Mouse (Mus musculus): ENCODE results near the gene Brd1.
"Not testable (repeated sequence)": the region's sequence is repeated elsewhere in the genome, so short reads cannot be mapped to it uniquely, and the experiment has no call there.

Gene Brd1

DNA sequence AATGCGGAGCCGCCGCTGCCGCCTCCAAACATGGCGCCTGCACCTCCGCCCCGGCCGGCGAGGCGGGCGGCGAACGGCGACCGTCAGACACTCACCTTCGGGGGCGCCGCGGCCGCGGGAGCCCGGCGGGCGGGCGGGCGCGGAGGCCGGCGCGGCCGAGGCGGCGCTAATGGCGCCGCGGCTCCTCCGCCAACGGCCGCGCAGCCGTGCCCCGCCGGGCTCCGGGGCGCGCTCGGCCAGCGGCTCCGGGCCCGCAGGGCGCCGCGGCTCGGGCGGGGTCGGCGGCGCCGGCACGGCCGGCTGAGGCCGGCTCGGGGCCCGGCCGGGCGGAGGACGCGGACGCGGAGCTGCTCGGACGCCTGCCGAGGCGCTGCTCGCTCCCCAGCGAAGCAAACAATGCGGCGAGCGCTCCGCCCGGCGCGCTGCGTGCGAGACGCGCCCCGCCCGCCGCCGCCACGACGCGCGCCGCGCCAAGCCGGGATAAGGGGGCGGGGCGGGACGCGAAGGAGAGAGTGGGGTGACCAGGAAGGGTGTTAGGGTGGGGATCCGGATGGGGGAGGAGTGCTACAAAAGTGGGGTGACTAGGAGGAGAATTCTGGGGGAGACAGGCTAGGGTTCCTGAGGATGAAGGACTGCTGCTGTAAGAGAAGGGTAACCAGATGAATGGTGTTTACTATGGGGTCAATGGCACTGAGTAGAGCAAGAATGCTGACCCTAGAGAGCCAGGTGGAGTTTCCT, at the start of gene Brd1:
Gene Brd1 (minus strand): TSS at position 400 of the 738 bp plus-strand sequence.
- peak; percentile 82 for DNase-seq (ENCODE audit: low read depth, low spot score)

DNA sequence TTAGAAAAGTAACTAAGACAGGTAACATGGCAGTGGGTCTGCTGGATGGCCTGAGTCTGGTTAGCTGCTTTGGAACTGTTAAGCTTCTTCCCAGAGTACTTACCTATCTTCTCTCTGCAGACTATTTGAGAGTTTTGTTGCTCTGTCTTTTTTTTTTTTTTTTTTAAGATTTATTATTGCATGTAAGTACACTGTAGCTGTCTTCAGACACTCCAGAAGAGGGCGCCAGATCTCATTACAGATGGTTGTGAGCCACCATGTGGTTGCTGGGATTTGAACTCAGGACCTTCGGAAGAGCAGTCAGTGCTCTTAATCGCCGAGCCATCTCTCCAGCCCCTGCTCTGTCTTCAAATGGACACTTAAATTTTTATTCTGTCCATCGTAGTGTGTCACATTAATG, 40.6 kb upstream of the Brd1 start:
- DNase-seq (ENCODE audit: low read depth, low spot score), result not testable (repeated sequence)

DNA sequence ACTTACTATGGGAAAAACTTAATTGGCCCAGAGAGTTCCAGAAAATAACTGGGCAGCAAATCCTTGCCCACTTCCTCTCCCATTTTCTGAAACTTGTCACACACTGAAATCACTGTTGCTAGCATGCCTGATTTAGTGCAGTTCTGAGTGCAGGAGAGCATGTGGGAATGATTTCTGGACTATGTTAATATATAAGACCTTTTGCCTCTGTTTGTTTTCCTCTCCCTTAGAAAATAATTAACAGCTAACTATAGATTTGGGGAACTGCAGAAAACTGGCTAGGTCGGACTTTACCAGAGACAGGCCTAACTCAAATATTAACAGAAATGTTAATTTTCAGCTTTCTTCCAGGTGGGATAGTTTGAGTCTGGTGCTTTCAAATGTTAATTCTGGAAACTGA, 34.5 kb upstream of the Brd1 start:
- no peak for DNase-seq (ENCODE audit: low read depth, low spot score)

DNA sequence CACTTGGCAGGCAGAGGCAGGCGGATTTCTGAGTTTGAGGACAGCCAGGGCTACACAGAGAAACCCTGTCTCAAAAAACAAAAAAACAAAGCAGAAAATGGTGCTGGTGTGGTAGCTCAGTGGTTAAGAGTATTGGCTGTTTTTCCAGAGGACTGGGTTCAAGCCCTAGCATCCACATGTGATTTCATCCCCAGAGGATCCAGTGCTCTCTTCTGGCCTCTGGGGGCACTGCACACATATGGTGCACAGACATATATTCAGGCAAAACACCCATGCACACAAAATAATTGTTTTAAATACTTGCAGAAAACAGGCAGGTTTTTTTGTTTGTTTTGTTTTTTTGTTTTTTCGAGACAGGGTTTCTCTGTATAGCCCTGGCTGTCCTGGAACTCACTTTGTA, 32.1 kb upstream of the Brd1 start:
- DNase-seq (ENCODE audit: low read depth, low spot score), result peak; percentile 73

DNA sequence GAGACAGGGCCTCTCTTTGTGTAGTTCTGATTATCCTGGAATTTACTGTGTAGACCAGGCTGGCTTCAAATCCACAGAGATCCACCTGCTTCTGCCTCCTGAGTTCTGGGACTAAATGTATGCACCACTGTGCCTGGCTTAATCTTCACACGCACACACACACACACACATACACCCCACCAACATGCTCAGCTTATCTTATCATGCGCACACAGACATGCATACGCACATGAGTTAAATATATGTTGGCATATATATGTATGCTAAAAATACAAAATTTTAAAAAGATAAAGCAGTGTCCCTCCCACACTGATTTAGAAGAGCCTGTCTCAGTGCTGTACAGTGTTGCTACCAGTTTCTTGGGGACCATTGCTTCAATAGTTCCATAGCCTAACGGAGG, 27.5 kb upstream of the Brd1 start:
- no peak for DNase-seq (ENCODE audit: low read depth, low spot score)

DNA sequence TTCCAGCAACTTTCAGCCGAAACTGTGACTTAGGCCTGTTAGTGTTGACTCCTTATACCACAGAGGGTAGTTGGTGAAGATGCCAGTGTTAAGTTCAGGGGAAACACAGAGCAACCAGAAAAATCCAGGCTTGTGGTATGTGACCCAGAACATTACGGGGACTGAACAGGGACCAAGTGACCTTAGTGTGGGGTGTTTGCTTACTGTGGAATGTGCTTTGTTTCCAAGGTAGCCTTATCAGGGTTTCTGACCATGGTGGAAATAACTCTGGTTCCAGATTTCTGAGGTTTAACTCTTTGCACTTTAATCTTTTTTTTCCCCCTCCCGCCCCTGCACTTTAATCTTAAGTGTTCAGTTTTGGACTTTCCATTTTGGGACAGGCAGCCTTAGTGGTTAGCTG, 24.0 kb upstream of the Brd1 start:
- DNase-seq (ENCODE audit: low read depth, low spot score), result no peak

DNA sequence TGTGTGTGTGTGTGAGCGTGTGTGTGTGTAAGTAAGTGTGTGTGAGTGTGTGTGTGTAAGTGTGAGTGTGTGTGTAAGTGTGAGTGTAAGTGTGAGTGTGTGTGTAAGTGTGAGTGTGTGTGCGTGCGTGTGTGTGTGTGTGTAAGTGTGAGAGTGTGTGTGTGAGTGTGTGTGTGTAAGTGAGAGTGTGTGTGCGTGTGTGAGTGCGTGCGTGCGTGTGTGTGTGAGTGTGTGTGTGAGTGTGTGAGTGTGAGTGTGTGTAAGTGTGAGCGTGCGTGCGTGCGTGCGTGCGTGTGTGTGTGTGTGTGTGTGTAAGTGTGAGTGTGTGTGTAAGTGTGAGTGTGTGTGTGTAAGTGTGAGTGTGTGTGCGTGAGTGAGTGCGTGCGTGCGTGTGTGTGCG, 21.7 kb upstream of the Brd1 start:
- DNase-seq (ENCODE audit: low read depth, low spot score), result no peak

DNA sequence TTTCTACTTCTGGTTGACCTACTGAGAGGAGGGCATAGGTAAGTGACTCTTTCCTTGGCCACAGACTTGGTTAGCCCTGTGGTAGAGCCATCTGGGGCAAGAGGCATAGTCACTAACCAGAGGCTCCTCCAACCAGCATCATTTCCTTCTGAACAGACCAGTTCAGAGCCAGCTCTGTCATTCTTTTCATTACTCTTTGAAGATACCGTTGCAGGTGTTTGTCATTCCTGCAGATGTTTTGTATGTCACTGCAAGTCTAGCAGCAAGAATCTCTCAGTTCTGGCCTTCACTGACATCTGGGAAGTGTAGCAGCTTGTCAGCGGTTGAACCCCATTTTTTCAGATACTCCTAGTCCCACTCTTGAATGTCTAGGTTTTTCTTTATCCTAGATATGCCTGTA, 20.9 kb upstream of the Brd1 start:
- no peak for DNase-seq (ENCODE audit: low read depth, low spot score)

DNA sequence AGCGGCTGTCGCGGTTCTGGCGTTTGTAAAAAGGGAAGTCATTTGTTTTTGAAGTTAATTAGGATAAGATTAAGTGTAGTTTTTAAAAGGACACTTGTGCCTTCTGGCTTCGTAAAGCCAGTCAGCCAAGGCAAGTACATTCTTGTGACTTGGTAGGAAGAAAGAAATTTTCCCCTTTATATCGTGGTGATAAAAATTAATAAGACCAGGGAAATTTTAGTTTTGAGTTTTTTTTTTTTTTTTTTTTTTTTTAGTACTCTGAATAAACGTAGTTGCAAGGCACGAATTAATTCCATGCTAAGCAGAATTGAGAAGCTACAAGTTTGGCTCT, 18.3 kb upstream of the Brd1 start:
- DNase-seq (ENCODE audit: low read depth, low spot score), result no peak

DNA sequence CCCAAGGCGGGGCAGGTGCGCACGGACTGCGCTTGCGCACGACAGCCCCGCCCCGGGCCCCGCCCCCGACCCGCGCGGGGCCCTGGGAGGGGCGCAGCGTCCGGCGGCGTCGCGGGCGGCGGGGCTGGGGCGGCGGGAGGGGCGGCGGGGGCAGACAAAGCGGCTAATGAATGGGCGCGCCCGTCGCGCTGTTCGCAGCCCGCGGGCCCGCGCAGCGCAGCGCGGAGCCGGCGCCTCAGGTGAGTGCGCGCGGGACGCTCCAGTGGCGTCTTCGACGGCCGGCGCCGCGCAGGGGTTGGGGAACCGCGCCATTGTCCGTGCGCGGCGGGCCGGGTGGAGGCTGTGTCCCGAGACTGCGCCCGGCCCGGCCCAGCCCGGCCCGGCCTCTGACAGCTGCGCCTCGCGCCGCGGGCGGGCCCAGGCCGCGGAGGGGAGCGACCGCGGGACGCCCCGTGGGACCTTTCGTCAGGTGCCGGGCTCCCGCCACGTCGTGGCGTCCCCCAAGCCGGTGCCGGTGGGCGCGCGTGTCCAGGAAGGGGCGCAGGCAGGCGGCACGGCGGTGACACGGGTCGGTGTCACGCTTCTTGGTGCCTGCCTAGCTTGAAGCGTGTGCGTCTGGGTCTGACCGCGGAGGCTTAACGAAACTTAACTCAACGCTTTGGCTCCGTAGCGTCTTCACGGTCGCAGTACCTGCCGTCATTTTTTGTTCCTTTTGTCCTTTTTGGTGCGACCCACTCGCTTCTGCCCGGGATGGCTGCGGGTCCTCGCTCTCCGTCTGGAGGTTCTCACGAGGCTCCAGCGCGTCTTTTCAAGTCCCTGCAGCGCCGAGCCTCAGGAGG, 17.8 kb upstream of the Brd1 start, which contains the start of gene Zbed4:
Gene Zbed4 (plus strand): TSS at position 97 of the 839 bp plus-strand sequence.
- peak; percentile 85 for DNase-seq (ENCODE audit: low read depth, low spot score)

DNA sequence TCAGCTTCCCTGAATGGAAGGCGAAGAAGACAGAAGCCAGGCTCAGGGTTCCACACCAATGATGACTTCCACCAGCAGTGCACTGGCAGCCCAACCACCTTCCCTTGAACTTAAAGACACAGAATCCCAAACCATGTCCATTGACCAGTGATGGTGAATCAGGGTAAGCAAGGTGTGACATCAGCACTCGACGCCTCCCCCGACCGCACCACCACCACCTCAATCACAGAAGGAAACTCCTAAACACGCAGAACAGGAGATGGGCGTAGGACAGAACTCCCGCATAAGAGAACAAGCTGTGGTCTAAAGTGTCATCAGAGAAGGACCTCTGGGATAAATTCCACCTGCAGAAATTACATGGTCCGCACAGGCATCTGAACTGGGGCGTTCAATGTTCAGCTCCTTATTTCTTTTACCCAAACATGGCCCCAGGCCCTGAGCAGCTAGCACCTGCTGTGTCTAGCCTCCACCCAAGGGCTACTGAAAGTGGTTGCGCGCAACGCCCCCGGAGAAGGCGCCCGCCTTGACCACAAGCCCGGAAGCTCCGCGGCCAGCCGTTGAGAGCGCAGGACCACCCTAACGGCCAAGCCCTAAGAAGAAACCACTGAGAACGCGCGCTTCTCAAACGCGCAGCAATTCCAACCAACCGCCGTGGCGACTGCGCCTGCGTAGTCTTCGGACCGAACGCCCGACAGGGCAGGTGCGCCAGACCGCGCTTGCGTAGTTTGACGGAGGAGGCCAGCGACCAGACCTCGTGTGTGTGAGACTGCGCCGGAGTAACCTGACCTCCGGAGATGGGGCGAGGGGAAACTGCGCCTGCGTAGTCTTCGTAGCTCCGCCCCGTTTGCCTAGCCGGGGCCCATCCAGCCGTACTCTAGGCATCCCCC, 16.9 kb upstream of the Brd1 start:
- DNase-seq (ENCODE audit: low read depth, low spot score), result peak; percentile 100

DNA sequence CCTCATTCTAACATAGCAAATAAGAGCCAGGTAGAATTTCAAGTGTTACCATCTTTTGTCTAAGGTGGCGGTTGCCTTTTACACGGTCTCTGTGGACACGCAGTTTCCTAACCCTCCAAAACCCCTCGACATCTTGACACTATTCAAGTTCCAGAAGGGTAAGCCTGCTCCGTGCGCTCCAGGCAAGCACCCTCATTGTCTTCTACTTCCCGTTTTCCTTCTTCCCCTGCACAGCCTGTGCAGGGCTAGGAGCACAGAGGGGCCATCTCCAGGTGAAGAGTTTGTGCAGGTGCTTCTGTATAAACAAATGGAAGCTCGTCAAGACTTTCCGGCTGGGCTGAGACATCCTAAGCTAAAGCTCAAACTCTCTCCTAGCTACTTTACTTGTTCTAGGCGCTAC, 16.0 kb upstream of the Brd1 start:
- DNase-seq (ENCODE audit: low read depth, low spot score), result no peak

DNA sequence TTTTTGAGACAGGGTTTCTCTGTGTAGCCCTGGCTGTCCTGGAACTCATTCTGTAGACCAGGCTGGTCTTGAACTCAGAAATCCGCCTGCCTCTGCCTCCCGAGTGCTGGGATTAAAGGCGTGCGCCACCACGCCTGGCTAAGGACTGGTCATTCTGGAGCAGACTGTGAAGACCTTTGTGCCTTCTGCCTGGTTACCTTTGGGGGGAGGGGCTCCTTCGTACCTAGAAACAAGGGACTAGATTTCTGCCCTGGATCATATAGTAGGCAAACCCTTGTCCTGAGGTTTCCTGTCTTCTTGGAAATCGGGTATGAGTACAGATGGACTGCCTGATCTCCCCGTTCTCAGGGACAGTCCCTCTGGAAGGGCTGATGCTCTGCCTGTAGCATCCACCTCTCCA, 15.6 kb upstream of the Brd1 start:
- not testable (repeated sequence) for DNase-seq (ENCODE audit: low read depth, low spot score)

DNA sequence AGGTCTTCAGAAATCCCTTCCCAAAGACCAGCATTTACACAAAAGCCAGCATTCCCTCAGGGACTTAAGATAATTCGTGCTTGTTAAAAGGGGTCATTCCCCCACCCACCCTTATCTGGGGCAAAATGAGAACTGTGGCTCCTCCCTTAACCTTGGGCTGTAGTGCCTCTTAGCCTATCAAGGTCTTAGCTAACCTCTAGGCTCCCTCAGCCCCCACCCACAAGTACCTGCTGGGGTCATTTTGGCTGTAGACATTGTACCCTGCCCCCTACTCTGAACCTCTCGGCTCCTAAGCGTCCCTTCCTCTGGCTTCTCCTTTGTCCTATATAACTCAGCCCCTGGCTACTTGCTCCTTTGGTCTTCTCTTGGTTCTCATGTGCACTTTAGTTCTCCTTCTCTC, 11.9 kb upstream of the Brd1 start:
- DNase-seq (ENCODE audit: low read depth, low spot score), result peak; percentile 68

DNA sequence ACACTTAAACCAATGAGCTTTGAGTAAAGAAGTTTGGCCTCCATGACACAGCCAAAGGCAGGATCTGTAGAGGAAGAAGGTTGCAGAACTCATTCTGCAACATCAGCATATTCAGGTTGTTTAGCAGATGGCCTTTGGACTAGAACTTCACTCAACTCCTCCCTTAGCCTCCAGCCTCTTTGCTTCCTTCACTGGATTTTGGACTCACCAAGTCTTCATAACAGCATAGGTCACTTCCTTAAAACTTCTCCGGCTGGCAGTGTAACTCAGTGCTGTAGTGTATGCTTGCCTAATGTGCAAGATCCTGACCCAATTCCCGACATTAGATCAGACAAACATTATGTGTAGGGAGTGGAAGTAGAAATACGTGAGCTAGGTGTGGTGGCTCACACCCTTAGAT, 11.3 kb upstream of the Brd1 start:
- DNase-seq (ENCODE audit: low read depth, low spot score), result peak; percentile 47

DNA sequence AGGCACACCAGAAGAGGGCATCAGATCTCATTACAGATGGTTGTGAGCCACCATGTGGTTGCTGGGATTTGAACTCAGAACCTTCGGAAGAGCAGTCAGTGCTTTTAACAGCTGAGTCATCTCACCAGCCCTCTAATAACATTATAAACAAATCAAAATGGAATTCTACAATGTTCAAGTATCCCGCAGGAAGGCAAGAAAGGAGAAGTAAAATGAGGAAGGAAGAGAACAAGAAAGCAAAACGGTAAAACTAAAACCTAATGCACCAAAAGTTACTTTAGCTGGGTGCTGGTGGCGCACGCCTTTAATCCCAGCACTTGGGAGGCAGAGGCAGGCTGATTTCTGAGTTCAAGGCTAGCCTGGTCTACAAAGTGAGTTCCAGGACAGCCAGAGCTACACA, 9.3 kb upstream of the Brd1 start:
- not testable (repeated sequence) for DNase-seq (ENCODE audit: low read depth, low spot score)

DNA sequence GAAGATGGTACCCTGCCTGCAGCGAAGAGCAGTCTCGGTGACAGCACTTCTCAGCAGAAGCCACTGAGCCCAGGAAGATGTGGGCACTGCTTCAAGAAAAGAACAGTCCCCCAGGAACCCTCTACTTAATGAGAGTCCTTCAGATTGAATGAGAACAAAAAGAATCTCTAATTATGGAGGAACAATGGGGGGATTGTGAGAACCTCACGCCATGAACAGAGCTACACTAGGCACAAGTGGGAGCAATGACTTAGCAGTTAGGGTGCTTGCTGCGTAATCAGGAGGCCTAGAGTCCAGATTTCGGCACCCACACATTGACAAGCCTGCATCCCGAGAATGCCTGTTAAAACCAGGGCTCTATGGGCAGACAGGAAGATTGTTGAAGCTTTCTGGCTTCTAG, 7.3 kb upstream of the Brd1 start:
- no peak for DNase-seq (ENCODE audit: low read depth, low spot score)

DNA sequence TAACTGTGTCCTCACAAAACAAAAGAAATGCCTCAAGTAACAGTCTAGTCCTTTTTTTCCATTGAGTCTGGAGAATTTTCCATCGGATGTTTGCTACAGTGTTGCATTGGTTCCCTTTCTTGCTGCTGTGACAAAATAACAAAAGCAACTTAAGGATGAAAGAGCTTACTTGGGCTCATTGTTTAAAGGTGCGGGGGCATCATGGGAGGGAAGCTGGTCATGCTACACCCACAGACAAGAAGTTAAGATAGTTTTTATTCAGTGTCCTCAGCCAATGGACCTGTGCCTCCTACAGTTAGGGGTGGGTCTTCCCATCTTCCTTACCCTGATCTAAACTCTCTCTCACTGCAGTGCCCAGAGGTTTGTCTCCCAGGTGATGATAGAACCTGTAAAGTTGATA, 4.4 kb upstream of the Brd1 start:
- DNase-seq (ENCODE audit: low read depth, low spot score), result peak; percentile 39

DNA sequence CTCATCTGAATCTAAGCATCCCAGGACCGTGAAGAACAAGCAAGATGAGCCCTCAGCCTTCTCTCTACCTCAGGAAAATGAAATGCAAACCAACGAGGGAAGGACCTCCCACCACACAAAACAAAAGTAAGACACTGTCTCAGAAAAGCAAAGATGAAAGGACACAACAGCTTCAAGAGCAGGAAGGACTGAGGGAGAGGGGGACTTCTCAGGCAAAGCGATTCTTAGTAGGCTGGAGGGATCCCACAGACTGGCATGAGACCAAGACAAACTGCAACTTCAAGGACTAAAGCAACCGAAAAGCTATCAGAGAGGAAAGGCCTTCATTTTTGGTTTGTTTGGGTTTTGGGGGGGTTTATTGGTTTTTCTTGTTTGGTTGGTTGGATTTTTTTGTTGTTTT, 2.1 kb upstream of the Brd1 start:
- DNase-seq (ENCODE audit: low read depth, low spot score), result no peak

DNA sequence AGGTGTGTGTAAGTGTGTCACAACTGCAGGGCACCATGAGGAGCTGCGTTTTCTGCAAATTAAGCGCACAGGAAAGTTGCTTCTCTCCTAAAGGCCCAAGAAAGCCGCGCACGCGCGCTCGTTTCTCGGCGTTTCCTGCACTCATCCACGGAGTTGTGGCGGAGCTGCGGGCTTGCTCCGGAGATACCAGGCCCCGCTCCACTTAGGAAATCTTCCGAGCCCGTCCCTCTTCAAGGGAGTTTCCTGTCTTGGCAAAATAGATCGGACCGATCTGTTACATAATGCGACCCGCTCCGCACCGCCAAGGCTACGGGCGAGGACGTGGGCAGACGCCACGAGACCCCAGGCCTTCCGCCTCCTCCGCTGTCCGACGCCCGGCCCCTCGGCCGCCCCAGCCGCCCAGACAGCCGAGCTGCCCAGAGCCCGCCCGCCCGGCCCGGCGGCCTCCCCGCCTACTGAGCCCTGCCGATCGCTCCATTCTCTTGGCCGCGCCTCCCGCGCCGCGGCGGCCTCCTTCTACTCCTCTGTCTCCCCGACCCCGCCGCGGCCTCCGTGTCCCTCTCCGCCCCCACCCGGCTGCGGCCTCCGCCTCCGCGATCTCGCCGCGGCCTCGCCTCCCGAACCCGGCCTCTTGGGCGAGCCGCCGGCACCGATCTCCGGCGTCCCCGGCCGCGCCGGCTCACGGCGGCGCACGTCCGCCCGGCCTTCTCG, 837 bp downstream of the Brd1 start:
- DNase-seq (ENCODE audit: low read depth, low spot score), result peak; percentile 68

DNA sequence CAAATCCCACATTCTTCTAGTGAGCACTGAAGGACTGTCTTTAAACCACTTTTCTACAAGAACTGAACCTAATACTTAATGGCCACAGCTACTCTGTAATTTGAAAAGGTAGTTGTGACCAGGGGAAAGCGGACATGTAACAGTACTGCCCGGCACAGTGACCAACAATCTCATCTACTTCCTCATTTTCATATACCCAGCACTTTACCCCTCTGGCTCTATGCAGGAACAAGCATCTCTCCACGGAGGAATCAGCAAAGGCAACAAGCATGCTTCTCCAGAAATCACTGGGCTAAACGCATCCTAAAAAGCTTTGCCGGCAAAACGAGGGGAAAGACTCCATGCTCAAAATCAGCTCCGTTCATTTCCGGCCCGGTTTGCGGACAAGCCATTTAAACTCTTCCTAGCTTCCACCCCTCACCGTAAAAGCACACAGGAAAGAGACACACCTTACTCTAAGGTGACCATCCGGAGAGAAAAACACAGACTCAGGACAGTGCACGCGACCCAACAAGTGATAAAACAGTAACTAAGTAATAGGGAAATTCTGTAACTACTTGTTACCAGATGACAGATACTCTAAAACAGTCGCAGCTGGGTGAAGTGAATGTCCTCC, 1.5 kb downstream of the Brd1 start:
- DNase-seq (ENCODE audit: low read depth, low spot score), result no peak

All from ZHBTc4 (cell line).